Mouse (Mus musculus): Measurements from ENCODE around the gene Vat1. TPM values are rescaled to one million over a fixed set of nuclear protein-coding genes. Genes with fewer than 3 reads are reported as not detected.

Vat1 gene
- polyA plus RNA-seq, 1 experiment from 2014 or later = 11.8 TPM

GRCm38 (mm10) chr11:101416433-101417100, 49.5 kb downstream of the Vat1 start:
- H3K27ac ChIP-seq = peak overlapping the region; percentile 69
- 3% methylated on average over 11 of the region's 11 CpGs for WGBS (ENCODE audit: insufficient replicate concordance)
- no peaks in the 10 kb centered on the region for H3K27me3 ChIP-seq (replicated peaks)
- H3K36me3 ChIP-seq = peaks cover 26% of the 10 kb centered on the region
- peak overlapping the region; percentile 74 for H3K4me3 ChIP-seq
- H3K9me3 ChIP-seq (replicated peaks) = no peaks in the 10 kb centered on the region
- H3K4me2 ChIP-seq = peak overlapping the region; percentile 85
- H3K9ac ChIP-seq = peak overlapping the region; percentile 80
- ATAC-seq = peak; percentile 58
- H3K4me1 ChIP-seq = peaks cover 21% of the 10 kb centered on the region

- no peaks in the 10 kb centered on the region for H3K9me3 ChIP-seq (replicated peaks)
- no peak for ATAC-seq
- H3K4me2 ChIP-seq = no peak overlapping the region
- no peak overlapping the region for H3K27ac ChIP-seq
- 76% methylated on average over 2 of the region's 2 CpGs for WGBS (ENCODE audit: insufficient replicate concordance)
- H3K27me3 ChIP-seq (replicated peaks) = no peaks in the 10 kb centered on the region
- peaks cover 39% of the 10 kb centered on the region for H3K36me3 ChIP-seq
- H3K9ac ChIP-seq = no peak overlapping the region
- peaks cover 21% of the 10 kb centered on the region for H3K4me1 ChIP-seq
- no peak overlapping the region for H3K4me3 ChIP-seq
Observed at GRCm38 (mm10) chr11:101415306-101415705, 50.7 kb downstream of the Vat1 start.

Small RNAs within 50 kb of the gene (microRNA-seq; reads per million reads assigned to microRNA genes)
- not detected for gene Mir6929

Other genes starting within 250 kb of the Vat1 start
- gene Ezh1, start 239.8 kb downstream of the Vat1 start, polyA plus RNA-seq (2016; fragmentation: Nextera tagmentation; extraction: Ambion mirVana) = 9.8 and 10.3 TPM in 2 replicates
- 32.6 and 33.5 TPM in 2 replicates for gene Ramp2, start 220.2 kb downstream of the Vat1 start, polyA plus RNA-seq (2016; fragmentation: Nextera tagmentation; extraction: Ambion mirVana)
- gene Vps25, start 212.5 kb downstream of the Vat1 start, polyA plus RNA-seq (2016; fragmentation: Nextera tagmentation; extraction: Ambion mirVana) = 106 TPM in 2 replicates
- 11.3 and 12.3 TPM in 2 replicates for gene Wnk4, start 205.7 kb downstream of the Vat1 start, polyA plus RNA-seq (2016; fragmentation: Nextera tagmentation; extraction: Ambion mirVana)
- gene Cntd1, start 187.2 kb downstream of the Vat1 start, polyA plus RNA-seq (2016; fragmentation: Nextera tagmentation; extraction: Ambion mirVana) = 0.74 and 1.3 TPM in 2 replicates
- gene Coa3, start 187.1 kb downstream of the Vat1 start, polyA plus RNA-seq (2016; fragmentation: Nextera tagmentation; extraction: Ambion mirVana) = 144 and 150 TPM in 2 replicates
- 115 and 119 TPM in 2 replicates for gene Becn1, start 163.9 kb downstream of the Vat1 start, polyA plus RNA-seq (2016; fragmentation: Nextera tagmentation; extraction: Ambion mirVana)
- 263 and 273 TPM in 2 replicates for gene Psme3, start 150.0 kb downstream of the Vat1 start, polyA plus RNA-seq (2016; fragmentation: Nextera tagmentation; extraction: Ambion mirVana)
- 2.2 TPM in 2 replicates for gene Aoc2, start 141.2 kb downstream of the Vat1 start, polyA plus RNA-seq (2016; fragmentation: Nextera tagmentation; extraction: Ambion mirVana)
- gene Aoc3, start 135.6 kb downstream of the Vat1 start, polyA plus RNA-seq (2016; fragmentation: Nextera tagmentation; extraction: Ambion mirVana) = 0.05 and 0.06 TPM in 2 replicates
- not detected in 2 replicates for gene G6pc, start 98.7 kb downstream of the Vat1 start, polyA plus RNA-seq (2016; fragmentation: Nextera tagmentation; extraction: Ambion mirVana)
- 67.0 and 72.7 TPM in 2 replicates for gene Aarsd1, start 48.6 kb downstream of the Vat1 start, polyA plus RNA-seq (2016; fragmentation: Nextera tagmentation; extraction: Ambion mirVana)
- gene Gm27029, start 41.4 kb downstream of the Vat1 start, polyA plus RNA-seq (2016; fragmentation: Nextera tagmentation; extraction: Ambion mirVana) = 3.6 and 4.2 TPM in 2 replicates
- gene Rundc1, start 41.1 kb downstream of the Vat1 start, polyA plus RNA-seq (2016; fragmentation: Nextera tagmentation; extraction: Ambion mirVana) = 9.8 TPM in 2 replicates
- 1.3 and 2.1 TPM in 2 replicates for gene Ptges3l, start 40.9 kb downstream of the Vat1 start, polyA plus RNA-seq (2016; fragmentation: Nextera tagmentation; extraction: Ambion mirVana)
- 378 and 390 TPM in 2 replicates for gene Rpl27, start 23.9 kb downstream of the Vat1 start, polyA plus RNA-seq (2016; fragmentation: Nextera tagmentation; extraction: Ambion mirVana)
- 35.8 and 37.1 TPM in 2 replicates for gene Ifi35, start 17.8 kb downstream of the Vat1 start, polyA plus RNA-seq (2016; fragmentation: Nextera tagmentation; extraction: Ambion mirVana)
- 3.6 and 3.9 TPM in 2 replicates for gene Rnd2, start 1.2 kb downstream of the Vat1 start, polyA plus RNA-seq (2016; fragmentation: Nextera tagmentation; extraction: Ambion mirVana)
- gene Brca1, start 85.7 kb upstream of the Vat1 start, polyA plus RNA-seq (2016; fragmentation: Nextera tagmentation; extraction: Ambion mirVana) = 17.2 and 17.4 TPM in 2 replicates
- gene Nbr1, start 85.9 kb upstream of the Vat1 start, polyA plus RNA-seq (2016; fragmentation: Nextera tagmentation; extraction: Ambion mirVana) = 45.1 and 47.9 TPM in 2 replicates
- 5.0 and 5.3 TPM in 2 replicates for gene Tmem106a, start 116.0 kb upstream of the Vat1 start, polyA plus RNA-seq (2016; fragmentation: Nextera tagmentation; extraction: Ambion mirVana)
- gene Gm11634, start 133.0 kb upstream of the Vat1 start, polyA plus RNA-seq (2016; fragmentation: Nextera tagmentation; extraction: Ambion mirVana) = not detected in 2 replicates
- gene Rdm1, start 161.0 kb upstream of the Vat1 start, polyA plus RNA-seq (2016; fragmentation: Nextera tagmentation; extraction: Ambion mirVana) = 11.8 and 12.4 TPM in 2 replicates
- 1.0 and 1.3 TPM in 2 replicates for gene Arl4d, start 199.3 kb upstream of the Vat1 start, polyA plus RNA-seq (2016; fragmentation: Nextera tagmentation; extraction: Ambion mirVana)